Mouse (Mus musculus) limb, embryonic 12.5 days (tissue): Measurements from ENCODE around the gene Cdc42bpg. TPM values are rescaled to one million over a fixed set of nuclear protein-coding genes. Genes with fewer than 3 reads are reported as not detected.

Source experiments
- ATAC-seq: fragments of 200-750 bp; cut with Nextera tagmentation; 2 replicates; pipeline ENCODE4 v1.8.0; 2017; ENCODE audit warnings: low read depth, moderate TSS enrichment; ENCODE audit not compliant: insufficient number of reproducible peaks, insufficient read depth, low FRiP score, low TSS enrichment
- H3K27ac ChIP-seq: fragments of 300-500 bp; sonication (generic); 2 replicates; pipeline ENCODE4 v1.5.1; 2016; ENCODE audit warnings: mild to moderate bottlenecking, moderate library complexity
- H3K27me3 ChIP-seq: fragments of 300-500 bp; sonication (generic); 2 replicates; pipeline ENCODE4 v1.6.1; 2016; ENCODE audit warnings: mild to moderate bottlenecking, moderate library complexity
- H3K36me3 ChIP-seq: fragments of 300-500 bp; sonication (generic); 2 replicates; pipeline ENCODE4 v1.6.1; 2016; ENCODE audit warnings: mild to moderate bottlenecking, moderate library complexity
- H3K4me1 ChIP-seq: fragments of 300-500 bp; sonication (generic); replicated peaks from 2 replicates; pipeline ENCODE4 v1.6.1; 2016
- H3K4me2 ChIP-seq: fragments of 300-500 bp; sonication (generic); 2 replicates; pipeline ENCODE4 v1.6.1; 2016; ENCODE audit warnings: mild to moderate bottlenecking, moderate library complexity
- H3K4me3 ChIP-seq: fragments of 300-500 bp; sonication (generic); replicated peaks from 2 replicates; pipeline ENCODE4 v1.5.1; 2016; ENCODE audit warnings: mild to moderate bottlenecking
- H3K9ac ChIP-seq: fragments of 300-500 bp; sonication (generic); replicated peaks from 2 replicates; pipeline ENCODE4 v1.6.1; 2016; ENCODE audit warnings: mild to moderate bottlenecking, moderate library complexity
- H3K9me3 ChIP-seq: fragments of 300-500 bp; sonication (generic); 2 replicates; pipeline ENCODE4 v1.6.1; 2016; ENCODE audit warnings: mild to moderate bottlenecking, moderate library complexity
- WGBS: fragments of 180-500 bp; shearing (Covaris S2); methylation state at CpG from one replicate; pipeline ENCODE4 v1.1.7; 2016; 5-methylcytosine and 5-hydroxymethylcytosine counted together
- polyA plus RNA-seq: library from polyadenylated mRNA; unstranded; fragments of >200 nt; fragmentation: Nextera tagmentation; extraction: Ambion mirVana; gene quantifications from 2 replicates; pipeline ENCODE4 v1.2.1, GENCODE M21; 2016

The Cdc42bpg gene
- polyA plus RNA-seq, 1 experiment from 2014 or later, result 0.69 TPM

DNA sequence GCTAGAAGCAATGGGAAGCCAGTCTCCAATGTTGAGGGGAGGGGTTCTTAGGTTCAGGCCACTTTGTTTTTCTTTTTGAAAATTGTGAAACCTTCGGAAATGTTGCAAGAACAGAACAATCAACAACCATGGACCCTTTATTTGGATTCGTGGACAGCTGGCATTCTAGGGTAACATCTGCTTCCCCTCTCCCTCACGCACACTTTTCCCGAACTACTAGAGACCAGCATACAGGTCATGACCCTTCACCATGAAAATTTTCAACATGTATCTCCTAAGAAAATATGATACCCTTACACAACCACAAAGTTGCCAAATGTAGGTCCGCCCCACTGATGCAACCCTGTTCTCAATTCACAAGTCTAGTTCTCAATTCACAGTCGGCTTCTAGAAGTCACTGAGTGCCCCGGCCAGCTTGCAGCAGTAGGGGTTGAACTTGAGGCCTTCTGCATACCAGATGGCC lies 37.6 kb upstream of the Cdc42bpg start:
- Histone ChIP-seq H3K9me3 (no peaks in the 10 kb centered on the region), H3K27me3 (peaks cover 7% of the 10 kb centered on the region; the same call in 1 of the 2 replicates), H3K36me3 (no peaks in the 10 kb centered on the region), H3K4me1 (peaks cover 16% of the 10 kb centered on the region), H3K4me3 (no peak overlapping the region), H3K27ac (no peak overlapping the region), H3K4me2 (no peak overlapping the region), H3K9ac (no peak overlapping the region)
- ATAC-seq, result no peak
- 86% methylated on average over 7 of the region's 7 CpGs for WGBS

- ATAC-seq, result no peak
- Histone ChIP-seq H3K4me1 (peaks cover 16% of the 10 kb centered on the region), H3K27me3 (peaks cover 7% of the 10 kb centered on the region; the same call in 1 of the 2 replicates), H3K36me3 (no peaks in the 10 kb centered on the region), H3K9me3 (no peaks in the 10 kb centered on the region), H3K4me2 (no peak overlapping the region), H3K9ac (no peak overlapping the region), H3K27ac (no peak overlapping the region), H3K4me3 (no peak overlapping the region)
- WGBS, result 85% methylated on average over 8 of the region's 8 CpGs
Measured at GRCm38 (mm10) chr19:6269798-6270475, 36.3 kb upstream of the Cdc42bpg start.

DNA sequence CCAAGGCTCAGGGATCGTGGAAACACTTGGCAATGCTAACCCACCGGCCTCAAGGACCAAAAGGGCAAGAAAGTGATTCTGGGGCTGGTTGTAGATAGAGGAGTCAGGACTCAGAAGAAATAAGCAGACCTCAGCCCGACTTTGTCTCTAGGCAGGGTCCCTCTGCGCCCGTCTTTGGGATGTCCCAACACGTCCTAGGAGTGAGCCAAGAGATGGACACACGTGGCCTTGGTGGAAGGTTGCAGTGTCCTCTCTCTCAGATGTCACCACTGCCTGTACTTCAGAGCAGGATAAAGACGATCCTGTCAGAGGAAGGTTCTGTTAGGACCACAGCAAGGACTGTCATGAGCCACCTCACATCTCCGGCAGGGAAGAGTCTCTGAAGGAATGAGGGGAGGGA lies 35.6 kb upstream of the Cdc42bpg start:
- Histone ChIP-seq H3K4me3 (no peak overlapping the region), H3K4me1 (peaks cover 18% of the 10 kb centered on the region), H3K9me3 (no peaks in the 10 kb centered on the region), H3K9ac (peak overlapping the region; percentile 42; the same call in 1 of the 2 replicates), H3K27me3 (peaks cover 7% of the 10 kb centered on the region; the same call in 1 of the 2 replicates), H3K27ac (no peak overlapping the region; the same call in 1 of the 2 replicates), H3K4me2 (no peak overlapping the region), H3K36me3 (no peaks in the 10 kb centered on the region)
- 58% methylated on average over 9 of the region's 9 CpGs for WGBS
- ATAC-seq, result no peak

DNA sequence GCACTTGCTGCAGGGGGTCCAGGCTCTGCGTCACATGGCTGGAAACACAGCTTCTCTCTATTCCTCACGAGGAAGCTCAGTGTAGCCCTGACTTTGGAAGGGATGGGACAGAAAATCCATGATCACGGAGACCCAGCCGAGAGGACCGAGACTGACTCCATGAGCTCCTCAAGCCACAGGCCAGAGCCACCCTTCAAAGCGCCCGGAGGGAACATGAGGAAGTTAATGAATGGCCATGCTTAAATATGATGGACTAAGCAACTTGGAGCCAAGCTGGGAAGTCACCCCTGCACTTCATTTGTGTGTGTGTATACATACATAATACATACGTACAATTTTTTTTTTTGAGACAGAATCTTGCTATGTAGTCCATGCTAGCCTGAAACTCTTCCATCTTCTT lies 35.0 kb upstream of the Cdc42bpg start:
- peak overlapping the region; percentile 42; the same call in 1 of the 2 replicates for H3K9ac ChIP-seq
- peaks cover 20% of the 10 kb centered on the region for H3K4me1 ChIP-seq
- WGBS, result 36% methylated on average over 8 of the region's 8 CpGs
- H3K9me3 ChIP-seq, result no peaks in the 10 kb centered on the region
- H3K4me3 ChIP-seq, result no peak overlapping the region
- H3K27ac ChIP-seq, result no peak overlapping the region
- ATAC-seq, result no peak
- H3K36me3 ChIP-seq, result no peaks in the 10 kb centered on the region
- H3K4me2 ChIP-seq, result no peak overlapping the region
- peaks cover 7% of the 10 kb centered on the region; the same call in 1 of the 2 replicates for H3K27me3 ChIP-seq

DNA sequence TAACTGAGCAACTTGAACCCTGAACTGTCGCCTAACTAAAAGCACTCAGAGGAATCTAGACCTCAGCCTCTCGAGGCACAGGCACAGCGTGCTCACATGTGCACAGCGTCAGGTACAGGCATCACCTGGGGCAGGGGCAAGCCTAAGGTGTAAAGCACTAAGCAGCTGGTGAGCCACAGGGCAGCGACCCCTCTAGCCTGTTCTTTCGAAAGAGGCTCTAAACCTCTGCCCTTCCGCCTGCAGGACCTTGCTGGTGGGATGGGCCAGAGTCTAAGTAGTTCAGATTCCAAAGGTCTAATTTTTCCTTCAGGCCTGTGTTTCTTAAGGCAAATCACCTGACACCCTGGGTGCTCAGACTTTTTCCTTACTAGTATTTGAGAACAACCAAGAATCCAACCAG lies 34.2 kb upstream of the Cdc42bpg start:
- no peak overlapping the region for H3K27ac ChIP-seq
- WGBS, result 63% methylated on average over 7 of the region's 7 CpGs
- ATAC-seq, result no peak

DNA sequence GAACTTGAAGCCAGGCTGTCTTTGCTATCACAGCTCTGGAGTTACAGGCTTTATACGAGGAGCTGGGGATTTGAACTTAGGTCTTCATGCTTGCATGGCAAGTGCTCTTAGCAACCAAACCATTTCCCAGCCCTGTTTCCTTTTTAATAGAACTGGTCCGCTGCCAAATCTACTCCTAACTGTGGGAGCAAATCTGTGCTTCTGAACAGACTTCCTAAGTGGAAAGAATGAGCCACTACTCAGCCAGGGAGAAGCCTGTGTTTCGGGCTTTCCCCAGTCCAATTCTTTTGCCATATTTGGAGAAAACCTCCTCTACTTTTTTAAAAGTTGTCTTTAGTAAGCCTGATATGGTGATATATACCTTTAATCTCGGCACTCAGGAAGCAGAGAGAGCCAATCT lies 33.5 kb upstream of the Cdc42bpg start:
- no peak overlapping the region for H3K27ac ChIP-seq
- no peak overlapping the region for H3K4me3 ChIP-seq
- H3K36me3 ChIP-seq, result no peaks in the 10 kb centered on the region
- no peak for ATAC-seq
- no peak overlapping the region for H3K4me2 ChIP-seq
- 88% methylated on average over 4 of the region's 4 CpGs for whole genome bisulfite sequencing
- no peak overlapping the region for H3K9ac ChIP-seq
- peaks cover 21% of the 10 kb centered on the region for H3K4me1 ChIP-seq
- H3K9me3 ChIP-seq, result no peaks in the 10 kb centered on the region
- peaks cover 7% of the 10 kb centered on the region; the same call in 1 of the 2 replicates for H3K27me3 ChIP-seq

More for the DNA sequence above, 34.2 kb upstream of the Cdc42bpg start:
- Histone ChIP-seq H3K4me1 (peaks cover 20% of the 10 kb centered on the region), H3K4me2 (no peak overlapping the region), H3K36me3 (no peaks in the 10 kb centered on the region), H3K27me3 (peaks cover 7% of the 10 kb centered on the region; the same call in 1 of the 2 replicates), H3K9me3 (no peaks in the 10 kb centered on the region), H3K4me3 (no peak overlapping the region), H3K9ac (no peak overlapping the region)

GRCm38 (mm10) chr19:6273592-6273991 lies 32.7 kb upstream of the Cdc42bpg start:
- Histone ChIP-seq H3K4me3 (no peak overlapping the region), H3K9ac (no peak overlapping the region), H3K36me3 (no peaks in the 10 kb centered on the region), H3K4me1 (peaks cover 22% of the 10 kb centered on the region), H3K9me3 (no peaks in the 10 kb centered on the region), H3K27me3 (peaks cover 7% of the 10 kb centered on the region; the same call in 1 of the 2 replicates), H3K4me2 (no peak overlapping the region), H3K27ac (no peak overlapping the region)
- WGBS, result 75% methylated on average over 4 of the region's 4 CpGs
- ATAC-seq, result no peak

DNA sequence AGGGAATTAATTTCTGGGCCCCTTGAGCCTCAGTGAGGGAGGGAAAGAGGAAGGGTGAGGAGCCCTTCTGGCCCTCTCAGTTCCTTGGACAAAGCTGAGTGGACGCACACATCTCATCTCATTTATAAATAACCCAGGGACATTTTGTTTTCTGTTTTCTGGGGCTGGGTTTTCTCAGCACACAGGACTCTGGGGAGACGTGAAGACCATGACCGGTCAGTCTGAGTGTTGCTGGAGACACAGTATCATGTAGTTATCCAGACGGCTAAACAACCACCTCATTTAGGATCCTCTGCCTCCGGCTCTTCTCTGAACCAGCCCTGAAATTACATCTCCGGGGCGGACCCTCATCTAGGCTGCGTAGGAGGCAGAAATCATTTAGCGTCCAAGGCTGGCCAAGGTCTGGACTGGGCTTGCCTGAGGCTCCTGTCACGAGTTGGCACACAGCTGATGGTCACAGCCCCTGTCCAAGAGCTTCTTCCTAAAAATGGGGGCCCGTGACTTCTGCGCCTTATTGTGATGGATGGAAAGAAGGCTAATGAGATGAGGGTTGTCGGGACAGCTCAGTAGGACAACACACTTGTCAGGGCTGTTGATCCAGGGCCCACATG lies 32.2 kb upstream of the Cdc42bpg start:
- Histone ChIP-seq H3K4me3 (no peak overlapping the region), H3K9ac (no peak overlapping the region), H3K4me1 (peaks cover 27% of the 10 kb centered on the region), H3K4me2 (no peak overlapping the region), H3K9me3 (no peaks in the 10 kb centered on the region), H3K36me3 (peaks cover 4% of the 10 kb centered on the region; the same call in 1 of the 2 replicates), H3K27ac (no peak overlapping the region), H3K27me3 (peaks cover 7% of the 10 kb centered on the region; the same call in 1 of the 2 replicates)
- no peak for ATAC-seq
- WGBS, result 90% methylated on average over 13 of the region's 13 CpGs

- peak overlapping the region; percentile 47; the same call in 1 of the 2 replicates for H3K27ac ChIP-seq
- WGBS, result 8% methylated on average over 15 of the region's 15 CpGs
- ATAC-seq, result no peak
Measured at GRCm38 (mm10) chr19:6275740-6276389, 30.4 kb upstream of the Cdc42bpg start.

DNA sequence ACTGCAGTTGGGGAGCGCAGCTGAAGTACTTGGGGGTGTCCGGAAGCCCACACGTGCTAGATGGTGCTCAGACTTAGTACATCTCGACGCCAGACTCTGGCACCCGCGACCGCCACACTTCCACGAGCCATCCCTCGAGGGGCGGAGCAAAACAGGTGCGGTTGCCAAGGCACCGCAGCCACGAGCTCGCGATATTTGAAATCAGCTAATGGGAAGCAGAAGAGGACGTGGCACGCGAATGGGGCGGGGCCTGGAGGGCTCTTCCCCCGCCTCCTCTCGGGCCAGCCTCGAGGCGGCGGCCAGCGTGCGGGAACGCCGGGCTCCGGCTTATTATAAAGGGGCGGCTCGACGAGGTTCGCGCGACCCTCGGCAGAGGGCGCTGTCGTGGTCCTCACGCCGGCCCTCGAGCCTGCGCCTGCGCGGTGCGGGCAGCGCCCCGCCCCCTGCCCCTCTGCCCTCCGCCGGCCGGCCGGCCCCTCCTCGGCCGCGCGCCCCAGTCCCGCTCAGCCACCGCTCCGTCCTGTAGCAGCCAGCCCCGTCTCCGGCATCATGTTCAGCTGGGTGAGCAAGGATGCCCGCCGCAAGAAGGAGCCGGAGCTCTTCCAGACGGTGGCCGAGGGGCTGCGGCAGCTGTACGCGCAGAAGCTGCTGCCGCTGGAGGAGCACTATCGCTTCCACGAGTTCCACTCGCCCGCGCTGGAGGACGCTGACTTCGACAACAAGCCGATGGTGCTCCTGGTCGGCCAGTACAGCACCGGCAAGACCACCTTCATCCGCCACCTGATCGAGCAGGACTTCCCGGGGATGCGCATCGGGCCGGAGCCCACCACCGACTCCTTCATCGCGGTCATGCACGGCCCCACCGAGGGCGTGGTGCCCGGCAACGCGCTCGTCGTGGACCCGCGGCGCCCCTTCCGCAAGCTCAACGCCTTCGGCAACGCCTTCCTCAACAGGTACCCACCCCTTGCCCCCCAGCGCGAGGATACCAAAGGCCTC lies 29.5 kb upstream of the Cdc42bpg start, which contains the start of gene Ehd1:
TSS of gene Ehd1 (plus strand) at position 300 of the 996 bp plus-strand sequence.
- Histone ChIP-seq H3K27ac (peak within 1 kb of the TSS; percentile 76), H3K4me2 (peak within 1 kb of the TSS; percentile 74), H3K9ac (peak within 1 kb of the TSS; percentile 82), H3K36me3 (peaks cover 31% of the 10 kb centered on the region), H3K4me1 (peaks cover 31% of the 10 kb centered on the region), H3K27me3 (no peaks in the 10 kb centered on the region), H3K9me3 (no peaks in the 10 kb centered on the region), H3K4me3 (peak within 1 kb of the TSS; percentile 80)
- ATAC-seq, result peak; percentile 95
- under 1% methylated on average over 105 of the region's 106 CpGs for WGBS

More at GRCm38 (mm10) chr19:6275740-6276389, 30.4 kb upstream of the Cdc42bpg start:
- Histone ChIP-seq H3K4me2 (peak overlapping the region; percentile 74), H3K36me3 (peaks cover 22% of the 10 kb centered on the region), H3K9ac (peak overlapping the region; percentile 82), H3K27me3 (peaks cover 4% of the 10 kb centered on the region; the same call in 1 of the 2 replicates), H3K9me3 (no peaks in the 10 kb centered on the region), H3K4me1 (peaks cover 35% of the 10 kb centered on the region), H3K4me3 (peak overlapping the region; percentile 80)
